Mouse (Mus musculus): ENCODE data around the gene Clip4.

DNA sequence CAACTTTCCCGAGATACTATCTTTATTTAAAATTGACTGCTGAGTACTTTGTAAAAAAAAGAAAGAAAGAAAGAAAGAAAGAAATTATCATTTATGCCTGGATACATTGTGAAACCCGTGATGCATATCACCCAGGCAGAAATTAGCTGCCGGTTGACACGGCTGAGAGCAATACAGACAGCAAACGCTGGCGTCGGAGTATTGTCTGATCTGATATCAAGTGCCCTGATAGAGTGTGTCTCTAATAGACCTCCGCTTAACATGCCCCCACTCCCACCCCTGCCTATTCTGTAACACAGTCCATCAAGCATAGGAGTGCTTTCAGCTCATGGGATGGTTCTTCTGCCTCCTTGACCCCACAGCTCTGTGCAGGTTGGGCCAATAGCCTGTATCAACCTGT is 20.7 kb upstream of the Clip4 start:
- no peak for TF ChIP-seq CTCF (conservative IDR thresholded peaks at IDR 0.05; ENCODE audit: low read length)
- no peak for TF ChIP-seq POU5F1 (IDR thresholded peaks at IDR 0.05; ENCODE audit: borderline replicate concordance, low read length)
- TF ChIP-seq NANOG (IDR thresholded peaks at IDR 0.05; ENCODE audit: borderline replicate concordance, low read length) = no peak

Data from E14TG2a.4 (cell line).